Mouse (Mus musculus) limb, embryonic 14.5 days (tissue): ENCODE measurements around the gene Dgkg. TPM values are rescaled to one million over a fixed set of nuclear protein-coding genes. Genes with fewer than 3 reads are reported as not detected.
A peak's percentile ranks its signal among the peaks of the same experiment; 100 is the strongest.

ENCODE experiments used
- ATAC-seq: fragments of 200-750 bp; cut with Nextera tagmentation; 2 replicates; pipeline ENCODE4 v1.8.0; 2017; ENCODE audit warnings: low read depth, moderate number of reproducible peaks, moderate TSS enrichment; ENCODE audit not compliant: low FRiP score
- DNase-seq: peaks from one replicate; pipeline ENCODE4 v3.0.0-alpha.2; 2015; ENCODE audit warnings: low spot score
- H3K27ac ChIP-seq: fragments of 300-500 bp; sonication (generic); replicated peaks from 2 replicates; pipeline ENCODE4 v1.5.1; 2014; ENCODE audit warnings: low read depth, mild to moderate bottlenecking, low read length, moderate library complexity, mixed read lengths
- H3K27me3 ChIP-seq: fragments of 300-500 bp; sonication (generic); 2 replicates; pipeline ENCODE4 v1.6.1; 2014; ENCODE audit warnings: low read length, mixed read lengths; ENCODE audit not compliant: control insufficient read depth, insufficient read depth
- H3K36me3 ChIP-seq: fragments of 300-500 bp; sonication (generic); 2 replicates; pipeline ENCODE4 v1.6.1; 2014; ENCODE audit warnings: mild to moderate bottlenecking, low read length, moderate library complexity, mixed read lengths; ENCODE audit not compliant: control insufficient read depth, insufficient read depth
- H3K4me1 ChIP-seq: fragments of 300-500 bp; sonication (generic); 2 replicates; pipeline ENCODE4 v1.6.1; 2014; ENCODE audit warnings: antibody characterized with exemption, low read length, mixed read lengths; ENCODE audit not compliant: control insufficient read depth, insufficient read depth
- H3K4me2 ChIP-seq: fragments of 300-500 bp; sonication (generic); replicated peaks from 2 replicates; pipeline ENCODE4 v1.6.1; 2014; ENCODE audit warnings: low read depth, mild to moderate bottlenecking, low read length, moderate library complexity; ENCODE audit not compliant: severe bottlenecking
- H3K4me3 ChIP-seq: fragments of 300-500 bp; sonication (generic); replicated peaks from 2 replicates; pipeline ENCODE4 v1.5.1; 2014; ENCODE audit warnings: low read length
- H3K9ac ChIP-seq: fragments of 300-500 bp; sonication (generic); 2 replicates; pipeline ENCODE4 v1.6.1; 2014; ENCODE audit warnings: mild to moderate bottlenecking, low read depth, low read length, moderate library complexity; ENCODE audit not compliant: severe bottlenecking
- H3K9me3 ChIP-seq: fragments of 300-500 bp; sonication (generic); 2 replicates; pipeline ENCODE4 v1.6.1; 2016; ENCODE audit warnings: low read length; ENCODE audit not compliant: control insufficient read depth
- POLR2A ChIP-seq: fragments of 200-500 bp; IDR thresholded peaks from 2 replicates; pipeline ENCODE4 v1.8.0; 2012; ENCODE audit warnings: inconsistent platforms, mild to moderate bottlenecking, moderate library complexity, borderline replicate concordance; ENCODE audit not compliant: insufficient read depth, insufficient read length; ENCODE audit errors: extremely low read depth
- WGBS: fragments of 180-500 bp; shearing (Covaris S2); extraction: QIAGEN DNeasy Blood & Tissue Kit; methylation state at CpG from one replicate; pipeline ENCODE4 v1.1.7; 2014; 5-methylcytosine and 5-hydroxymethylcytosine counted together
- polyA plus RNA-seq, 2 experiments: library from polyadenylated mRNA; depleted of rRNA in 1 of 2; stranded (reverse) in 1 of 2; unstranded in 1 of 2; fragments of >200 nt; fragmentation: Nextera tagmentation in 1 of 2; extraction: Ambion mirVana in 1 of 2; gene quantifications; 2 replicates each; pipeline versions ENCODE4 v1.2.1 to v1.2.3; 2012 to 2014

The Dgkg gene
- polyA plus RNA-seq, 2 experiments: 0.08 to 0.26 TPM

DNA sequence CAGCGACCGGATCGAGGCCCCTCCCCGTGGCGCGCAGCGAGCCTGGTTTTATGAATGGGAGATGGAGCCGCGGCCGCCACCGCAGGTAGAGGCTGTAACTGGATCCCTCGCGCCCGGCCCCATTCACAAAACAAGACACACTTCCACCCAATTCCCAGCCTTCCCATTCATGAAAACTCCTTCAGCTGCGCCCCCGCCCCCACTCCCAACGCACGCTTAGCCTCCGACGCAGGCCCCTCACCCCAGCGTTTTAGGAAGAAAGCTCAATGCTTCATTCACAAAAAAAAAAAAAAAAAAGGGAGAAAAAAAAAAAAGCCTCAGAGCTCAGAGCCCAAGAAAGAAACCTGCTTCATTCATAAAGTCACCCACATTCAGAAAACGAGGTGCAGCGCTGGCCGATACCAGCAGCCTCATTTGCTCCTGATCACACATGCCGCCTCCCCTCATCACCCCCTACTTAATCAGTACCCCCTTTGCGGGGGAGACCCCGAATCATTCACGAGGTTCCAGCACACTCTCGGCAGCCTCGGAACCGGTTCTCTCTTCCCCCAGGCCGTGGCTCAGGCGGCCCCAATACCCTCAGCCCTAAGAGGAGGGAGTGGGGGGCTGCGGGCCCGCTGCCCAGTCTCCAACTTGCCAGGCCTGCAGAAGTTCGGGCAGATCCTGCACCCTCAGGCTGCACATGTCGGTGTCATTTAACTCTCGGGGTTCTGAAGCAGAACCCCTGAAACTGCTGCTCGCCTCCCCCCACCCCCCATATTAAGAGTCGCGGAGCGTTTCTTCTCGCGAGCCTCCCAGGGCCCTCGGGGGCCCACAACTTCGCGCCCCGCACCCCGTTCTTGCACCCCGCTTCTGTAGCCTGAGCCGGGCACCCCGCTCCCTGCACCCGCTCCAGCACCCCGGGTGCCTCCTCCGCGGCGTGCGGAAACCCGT is 218.3 kb downstream of the Dgkg start:
- peak; percentile 85 for DNase-seq
- no peak for TF ChIP-seq POLR2A

DNA sequence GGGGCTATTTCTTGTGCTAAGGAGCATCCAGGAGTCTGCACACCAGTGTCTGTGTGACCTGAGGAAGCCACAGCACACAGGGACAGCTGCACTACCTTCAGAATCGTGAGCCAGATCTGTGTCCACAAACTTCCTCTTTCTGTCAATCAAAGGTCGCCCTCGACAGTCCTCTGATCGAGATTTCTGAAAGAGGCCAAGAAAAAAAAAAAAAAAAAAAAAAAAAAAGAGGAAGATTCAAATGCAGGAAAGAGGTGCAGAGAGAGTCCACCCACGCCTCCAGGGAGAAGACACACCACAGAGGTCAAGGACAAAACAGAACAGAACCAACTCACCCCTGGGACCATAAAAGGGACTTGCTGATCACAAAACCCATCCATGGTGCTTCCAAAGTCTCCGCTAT is 220.9 kb downstream of the Dgkg start:
- WGBS: 64% methylated on average over 6 of the region's 6 CpGs

More for the DNA sequence above, 218.3 kb downstream of the Dgkg start:
- H3K27me3 ChIP-seq: no peaks in the 10 kb centered on the region
- peak overlapping the region; percentile 98 for H3K4me2 ChIP-seq
- ATAC-seq: peak; percentile 23
- WGBS: under 1% methylated on average over 49 of the region's 59 CpGs
- peak overlapping the region; percentile 80 for H3K27ac ChIP-seq
- peaks cover 8% of the 10 kb centered on the region for H3K36me3 ChIP-seq
- H3K9ac ChIP-seq: peak overlapping the region; percentile 86
- no peaks in the 10 kb centered on the region for H3K9me3 ChIP-seq
- H3K4me1 ChIP-seq: peaks cover 12% of the 10 kb centered on the region
- H3K4me3 ChIP-seq: peak overlapping the region; percentile 87

GRCm38 (mm10) chr16:22434530-22434929 is 222.5 kb downstream of the Dgkg start:
- peaks cover 18% of the 10 kb centered on the region for H3K4me1 ChIP-seq
- no peak overlapping the region for H3K27ac ChIP-seq
- no peaks in the 10 kb centered on the region for H3K27me3 ChIP-seq
- no peak overlapping the region for H3K9ac ChIP-seq
- no peaks in the 10 kb centered on the region for H3K9me3 ChIP-seq
- H3K4me3 ChIP-seq: no peak overlapping the region
- ATAC-seq: no peak
- H3K36me3 ChIP-seq: peaks cover 8% of the 10 kb centered on the region
- TF ChIP-seq POLR2A: no peak
- H3K4me2 ChIP-seq: no peak overlapping the region
- no peak for DNase-seq
- 66% methylated on average over 5 of the region's 5 CpGs for WGBS

More for the DNA sequence above, 220.9 kb downstream of the Dgkg start:
- TF ChIP-seq POLR2A: no peak
- no peak overlapping the region for H3K9ac ChIP-seq
- no peak for ATAC-seq
- DNase-seq: no peak
- H3K4me1 ChIP-seq: peaks cover 10% of the 10 kb centered on the region
- peaks cover 8% of the 10 kb centered on the region for H3K36me3 ChIP-seq
- no peaks in the 10 kb centered on the region for H3K9me3 ChIP-seq
- H3K27ac ChIP-seq: no peak overlapping the region
- no peak overlapping the region for H3K4me2 ChIP-seq
- H3K4me3 ChIP-seq: no peak overlapping the region
- no peaks in the 10 kb centered on the region for H3K27me3 ChIP-seq

GRCm38 (mm10) chr16:22433944-22434343 is 223.1 kb downstream of the Dgkg start:
- DNase-seq: no peak
- H3K27me3 ChIP-seq: no peaks in the 10 kb centered on the region
- TF ChIP-seq POLR2A: no peak
- ATAC-seq: no peak
- H3K27ac ChIP-seq: no peak overlapping the region
- no peak overlapping the region for H3K4me2 ChIP-seq
- H3K4me3 ChIP-seq: no peak overlapping the region
- peaks cover 24% of the 10 kb centered on the region for H3K4me1 ChIP-seq
- H3K36me3 ChIP-seq: peaks cover 8% of the 10 kb centered on the region
- H3K9ac ChIP-seq: no peak overlapping the region
- WGBS: 21% methylated on average over 12 of the region's 12 CpGs
- H3K9me3 ChIP-seq: no peaks in the 10 kb centered on the region

DNA sequence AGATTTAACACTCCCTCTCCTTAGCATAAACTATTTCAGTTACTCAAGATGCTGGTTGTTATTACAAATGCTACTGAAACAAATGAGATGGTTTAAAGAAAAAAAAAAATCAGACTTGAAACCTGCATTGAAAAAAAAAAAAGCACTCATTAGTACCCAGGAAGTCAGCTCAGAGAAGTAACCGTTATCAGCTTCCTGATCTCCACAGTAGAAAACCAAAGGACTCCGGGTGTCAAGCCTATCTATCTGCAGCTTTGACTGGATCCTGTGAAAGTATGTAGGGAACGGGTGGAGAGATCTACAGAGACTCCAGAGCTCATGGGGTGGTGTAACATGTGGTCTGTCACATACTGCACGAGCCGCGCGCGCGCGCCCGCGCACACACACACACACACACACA is 225.2 kb downstream of the Dgkg start:
- no peaks in the 10 kb centered on the region for H3K27me3 ChIP-seq
- WGBS: 83% methylated on average over 12 of the region's 12 CpGs
- H3K9me3 ChIP-seq: no peaks in the 10 kb centered on the region
- H3K9ac ChIP-seq: no peak overlapping the region
- peaks cover 34% of the 10 kb centered on the region for H3K4me1 ChIP-seq
- H3K4me3 ChIP-seq: no peak overlapping the region
- H3K27ac ChIP-seq: no peak overlapping the region
- peaks cover 11% of the 10 kb centered on the region for H3K36me3 ChIP-seq
- ATAC-seq (no peak), DNase-seq (no peak)
- H3K4me2 ChIP-seq: no peak overlapping the region
- no peak for TF ChIP-seq POLR2A
